Mouse (Mus musculus) limb, embryonic 15.5 days (tissue): ENCODE measurements at regions not wholly inside any gene's neighbourhood (a gene's known extent, or its start where the extent isn't known, plus 50 kb on each side); places are given as distances from the start of the nearest gene placed in this dataset.
A peak's percentile ranks its signal among the peaks of the same experiment; 100 is the strongest.

ENCODE experiments used
- ATAC-seq: fragments of 200-750 bp; cut with Nextera tagmentation; 2 replicates; pipeline ENCODE4 v1.8.0; 2017; ENCODE audit warnings: low read depth, moderate TSS enrichment; ENCODE audit not compliant: insufficient number of reproducible peaks, low FRiP score, low TSS enrichment
- H3K27ac ChIP-seq: fragments of 300-500 bp; sonication (generic); 2 replicates; pipeline ENCODE4 v1.5.1; 2015; ENCODE audit warnings: moderate library complexity, mild to moderate bottlenecking, inconsistent platforms
- H3K27me3 ChIP-seq: fragments of 300-500 bp; sonication (generic); 2 replicates; pipeline ENCODE4 v1.6.1; 2015; ENCODE audit warnings: inconsistent platforms
- H3K36me3 ChIP-seq: fragments of 300-500 bp; sonication (generic); 2 replicates; pipeline ENCODE4 v1.6.1; 2015; ENCODE audit warnings: inconsistent platforms
- H3K4me1 ChIP-seq: fragments of 300-500 bp; sonication (generic); 2 replicates; pipeline ENCODE4 v1.6.1; 2015; ENCODE audit warnings: inconsistent platforms
- H3K4me2 ChIP-seq: fragments of 300-500 bp; sonication (generic); 2 replicates; pipeline ENCODE4 v1.6.1; 2015; ENCODE audit warnings: mild to moderate bottlenecking, inconsistent platforms
- H3K4me3 ChIP-seq: fragments of 300-500 bp; sonication (generic); 2 replicates; pipeline ENCODE4 v1.5.1; 2015; ENCODE audit warnings: mild to moderate bottlenecking, inconsistent platforms
- H3K9ac ChIP-seq: fragments of 300-500 bp; sonication (generic); 2 replicates; pipeline ENCODE4 v1.6.1; 2015; ENCODE audit warnings: inconsistent platforms
- H3K9me3 ChIP-seq: fragments of 300-500 bp; sonication (generic); 2 replicates; pipeline ENCODE4 v1.6.1; 2016; ENCODE audit warnings: inconsistent platforms
- WGBS: fragments of 180-500 bp; shearing (Covaris S2); methylation state at CpG from one replicate; pipeline ENCODE4 v1.1.7; 2015; 5-methylcytosine and 5-hydroxymethylcytosine counted together

GRCm38 (mm10) chr12:39921481-39921880 lies 116.3 kb downstream of the Arl4a start:
- Histone ChIP-seq H3K4me2 (no peak overlapping the region), H3K4me3 (no peak overlapping the region), H3K4me1 (peaks cover 4% of the 10 kb centered on the region), H3K9ac (no peak overlapping the region), H3K27ac (no peak overlapping the region), H3K27me3 (no peaks in the 10 kb centered on the region), H3K36me3 (no peaks in the 10 kb centered on the region), H3K9me3 (no peaks in the 10 kb centered on the region)
- no peak for ATAC-seq
- WGBS = 57% methylated on average over 3 of the region's 3 CpGs

DNA sequence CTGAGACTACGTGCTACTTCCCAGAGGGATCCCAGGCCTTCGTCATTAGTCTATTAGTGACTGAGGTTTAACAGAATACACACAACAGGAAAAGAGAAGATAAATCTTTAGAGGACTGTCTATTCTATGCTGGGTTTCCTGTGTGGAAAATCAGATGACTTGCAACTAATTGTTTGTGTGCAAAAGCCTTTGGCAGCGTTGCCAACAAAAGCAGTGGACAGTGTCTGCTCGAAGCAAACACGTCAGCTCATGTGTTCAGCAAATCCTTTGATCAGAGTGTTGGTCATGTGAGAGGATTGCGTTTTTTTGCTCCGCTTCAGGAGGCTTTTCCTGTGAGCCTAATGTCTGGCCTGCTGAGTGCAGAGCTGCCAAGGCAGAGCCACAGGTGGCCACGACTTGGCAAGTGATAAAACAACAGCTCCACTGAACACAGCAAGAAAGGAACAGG lies 117.3 kb downstream of the Arl4a start:
- H3K9ac ChIP-seq = no peak overlapping the region
- H3K4me2 ChIP-seq = no peak overlapping the region
- 13% methylated on average over 8 of the region's 8 CpGs for WGBS
- H3K36me3 ChIP-seq = no peaks in the 10 kb centered on the region
- no peak overlapping the region for H3K27ac ChIP-seq
- no peaks in the 10 kb centered on the region for H3K9me3 ChIP-seq
- H3K4me1 ChIP-seq = peaks cover 4% of the 10 kb centered on the region
- H3K4me3 ChIP-seq = no peak overlapping the region
- ATAC-seq = peak; percentile 55; the same call in 1 of the 2 replicates
- no peaks in the 10 kb centered on the region for H3K27me3 ChIP-seq

DNA sequence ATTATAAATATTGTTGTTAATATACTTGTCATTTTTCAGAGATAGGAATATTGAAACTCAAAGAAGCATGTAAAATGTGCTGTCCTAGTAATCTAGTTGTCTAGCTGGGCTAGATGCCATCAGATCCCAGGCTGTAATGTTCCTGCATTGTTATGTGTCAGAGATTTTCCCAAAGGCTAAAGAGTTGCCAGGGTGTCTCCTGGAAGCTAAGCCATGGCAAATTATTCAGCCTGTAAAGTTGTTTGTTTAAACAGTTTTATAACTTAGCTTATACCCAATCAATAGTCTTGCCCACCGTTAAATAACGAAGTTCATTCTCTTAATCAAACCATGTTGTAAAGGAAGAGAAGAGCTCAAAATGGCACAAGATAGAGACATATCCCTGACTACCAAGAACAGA lies 117.9 kb downstream of the Arl4a start:
- ATAC-seq = no peak
- Histone ChIP-seq H3K36me3 (no peaks in the 10 kb centered on the region), H3K27ac (no peak overlapping the region)

GRCm38 (mm10) chr12:39888493-39888892 lies 149.3 kb downstream of the Arl4a start:
- Histone ChIP-seq H3K36me3 (no peaks in the 10 kb centered on the region), H3K9ac (no peak overlapping the region), H3K9me3 (no peaks in the 10 kb centered on the region), H3K4me3 (no peak overlapping the region), H3K27ac (no peak overlapping the region), H3K27me3 (no peaks in the 10 kb centered on the region), H3K4me2 (no peak overlapping the region), H3K4me1 (no peaks in the 10 kb centered on the region)
- 73% methylated on average over 5 of the region's 5 CpGs for WGBS
- no peak for ATAC-seq

More for the DNA sequence above, 117.9 kb downstream of the Arl4a start:
- Histone ChIP-seq H3K9ac (no peak overlapping the region), H3K4me1 (peaks cover 4% of the 10 kb centered on the region), H3K27me3 (no peaks in the 10 kb centered on the region), H3K4me2 (no peak overlapping the region), H3K9me3 (no peaks in the 10 kb centered on the region), H3K4me3 (no peak overlapping the region)
- WGBS = 67% methylated on average over 2 of the region's 2 CpGs

GRCm38 (mm10) chr12:39885366-39885765 lies 152.5 kb downstream of the Arl4a start:
- Histone ChIP-seq H3K4me1 (no peaks in the 10 kb centered on the region), H3K9me3 (no peaks in the 10 kb centered on the region), H3K27ac (no peak overlapping the region), H3K4me2 (no peak overlapping the region), H3K27me3 (no peaks in the 10 kb centered on the region), H3K9ac (no peak overlapping the region), H3K4me3 (no peak overlapping the region), H3K36me3 (no peaks in the 10 kb centered on the region)
- ATAC-seq = no peak
- 25% methylated on average over 3 of the region's 3 CpGs for WGBS

DNA sequence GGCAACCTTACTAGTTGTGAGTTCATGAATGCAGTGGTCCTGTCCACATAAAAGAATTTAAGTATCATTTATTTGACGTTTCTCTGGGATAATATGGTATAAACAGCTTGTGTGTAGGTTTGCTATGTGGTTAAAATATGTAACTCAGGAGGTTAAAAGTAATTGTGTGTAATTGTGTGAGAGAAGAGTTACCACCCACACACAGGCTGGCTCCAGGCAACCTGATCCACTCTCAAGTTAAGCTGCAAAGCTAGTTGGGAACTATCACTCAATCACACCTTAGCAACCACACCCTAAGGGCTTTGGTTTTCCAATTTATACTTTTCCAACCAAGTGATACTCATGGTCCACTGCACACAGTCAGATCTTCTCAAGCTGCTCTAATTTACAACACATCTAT lies 157.5 kb downstream of the Arl4a start:
- 77% methylated on average over 1 of the region's 1 CpGs for WGBS
- H3K27me3 ChIP-seq = no peaks in the 10 kb centered on the region
- H3K9me3 ChIP-seq = no peaks in the 10 kb centered on the region
- no peak for ATAC-seq
- H3K4me1 ChIP-seq = no peaks in the 10 kb centered on the region
- no peak overlapping the region for H3K9ac ChIP-seq
- no peak overlapping the region for H3K4me2 ChIP-seq
- H3K36me3 ChIP-seq = no peaks in the 10 kb centered on the region
- H3K4me3 ChIP-seq = no peak overlapping the region
- no peak overlapping the region for H3K27ac ChIP-seq

GRCm38 (mm10) chr12:39873917-39874316 lies 163.9 kb downstream of the Arl4a start:
- Histone ChIP-seq H3K9ac (no peak overlapping the region), H3K9me3 (no peaks in the 10 kb centered on the region), H3K4me2 (no peak overlapping the region), H3K4me1 (no peaks in the 10 kb centered on the region), H3K4me3 (no peak overlapping the region), H3K27ac (no peak overlapping the region), H3K27me3 (no peaks in the 10 kb centered on the region), H3K36me3 (no peaks in the 10 kb centered on the region)
- ATAC-seq = no peak
- WGBS = 41% methylated on average over 6 of the region's 6 CpGs

- no peaks in the 10 kb centered on the region for H3K4me1 ChIP-seq
- H3K27ac ChIP-seq = no peak overlapping the region
- ATAC-seq = no peak
- H3K36me3 ChIP-seq = no peaks in the 10 kb centered on the region
- H3K27me3 ChIP-seq = no peaks in the 10 kb centered on the region
- no peak overlapping the region for H3K9ac ChIP-seq
- no peak overlapping the region for H3K4me2 ChIP-seq
- H3K4me3 ChIP-seq = no peak overlapping the region
- WGBS = 80% methylated on average over 1 of the region's 1 CpGs
- no peaks in the 10 kb centered on the region for H3K9me3 ChIP-seq
Observed at GRCm38 (mm10) chr12:39861797-39862196, 176.0 kb downstream of the Arl4a start.

DNA sequence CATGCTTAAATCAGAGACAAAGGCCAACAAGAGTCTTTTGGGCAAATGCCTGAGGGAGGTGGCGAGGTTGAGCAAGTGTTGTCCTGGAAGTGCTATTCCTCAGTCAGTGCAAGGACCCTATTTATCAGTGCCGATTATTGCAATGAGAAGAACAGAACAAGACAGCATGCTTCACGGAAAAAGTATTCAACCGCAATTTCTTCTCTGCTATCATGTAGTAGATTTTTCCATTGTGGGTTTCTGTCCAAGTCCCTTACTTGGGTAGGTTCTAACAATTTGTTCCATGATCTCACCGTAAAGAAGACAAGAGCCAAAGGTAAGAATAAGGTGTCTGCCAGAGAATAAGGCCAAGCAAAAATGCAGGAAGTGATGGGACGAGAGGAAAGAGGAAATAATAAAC lies 186.2 kb downstream of the Arl4a start:
- no peak overlapping the region for H3K27ac ChIP-seq
- ATAC-seq = no peak
- WGBS = 75% methylated on average over 6 of the region's 6 CpGs

DNA sequence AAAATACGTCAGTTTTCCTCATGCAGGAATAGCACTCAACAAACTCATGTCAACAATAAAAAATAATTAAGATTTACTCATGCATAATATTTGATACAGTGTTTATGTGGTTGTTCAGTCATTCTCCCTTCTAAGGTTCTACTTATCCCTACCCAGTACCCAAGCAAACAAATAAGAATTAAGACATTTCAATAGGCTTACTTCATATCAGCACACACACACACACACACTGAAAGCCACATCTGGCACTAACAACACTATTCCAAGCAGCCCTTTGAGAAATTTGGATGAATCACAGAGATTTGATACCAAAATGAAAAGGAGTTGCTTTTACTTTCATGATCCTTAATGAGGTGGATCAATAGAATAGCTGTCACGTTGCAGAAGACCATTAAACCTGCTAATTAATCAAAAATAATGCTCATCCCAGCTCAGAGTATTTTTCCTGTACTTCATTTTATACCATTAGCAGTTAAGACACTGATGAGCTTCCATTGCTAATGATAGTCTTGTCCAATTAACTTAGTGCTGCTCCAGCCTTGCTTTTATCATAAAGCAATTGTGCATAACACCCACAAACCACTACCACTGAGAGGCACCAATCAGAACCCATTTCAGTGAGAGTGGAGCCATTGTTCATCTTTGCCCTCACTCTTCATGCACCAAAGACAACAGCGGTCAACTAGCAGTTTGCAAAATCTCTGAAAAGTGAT lies 188.3 kb downstream of the Arl4a start:
- Histone ChIP-seq H3K27ac (no peak overlapping the region), H3K4me3 (no peak overlapping the region), H3K27me3 (no peaks in the 10 kb centered on the region), H3K9ac (no peak overlapping the region), H3K36me3 (no peaks in the 10 kb centered on the region), H3K4me1 (no peaks in the 10 kb centered on the region), H3K4me2 (no peak overlapping the region), H3K9me3 (no peaks in the 10 kb centered on the region)
- no peak for ATAC-seq
- WGBS = 74% methylated on average over 3 of the region's 3 CpGs

More for the DNA sequence above, 186.2 kb downstream of the Arl4a start:
- H3K4me2 ChIP-seq = no peak overlapping the region
- no peaks in the 10 kb centered on the region for H3K9me3 ChIP-seq
- H3K4me1 ChIP-seq = no peaks in the 10 kb centered on the region
- no peak overlapping the region for H3K4me3 ChIP-seq
- H3K27me3 ChIP-seq = no peaks in the 10 kb centered on the region
- H3K36me3 ChIP-seq = no peaks in the 10 kb centered on the region
- no peak overlapping the region for H3K9ac ChIP-seq

- ATAC-seq = no peak
- Histone ChIP-seq H3K4me2 (no peak overlapping the region), H3K27me3 (no peaks in the 10 kb centered on the region), H3K4me3 (no peak overlapping the region), H3K4me1 (no peaks in the 10 kb centered on the region), H3K27ac (no peak overlapping the region), H3K9ac (no peak overlapping the region), H3K9me3 (no peaks in the 10 kb centered on the region), H3K36me3 (no peaks in the 10 kb centered on the region)
- 79% methylated on average over 2 of the region's 2 CpGs for WGBS
Observed at GRCm38 (mm10) chr12:39840615-39841014, 197.2 kb downstream of the Arl4a start.

DNA sequence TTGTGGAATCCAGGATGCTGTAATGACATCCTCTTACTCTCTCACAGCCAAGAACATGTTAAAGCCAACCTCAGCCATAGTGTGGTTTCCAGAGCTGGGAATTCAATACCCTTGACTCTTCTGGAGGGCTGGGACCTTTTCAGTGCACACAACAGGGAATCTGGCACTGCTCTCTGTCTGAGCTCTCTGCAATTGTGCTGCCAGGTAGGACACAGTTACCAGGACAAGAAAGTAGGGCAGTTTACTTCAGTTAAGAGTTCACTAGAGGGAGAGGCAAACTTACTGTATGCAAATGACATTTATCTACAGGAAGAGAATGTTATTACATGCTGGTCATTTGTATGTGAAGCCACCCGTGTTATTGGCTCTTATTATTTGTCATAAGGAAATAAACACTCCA lies 197.6 kb downstream of the Arl4a start:
- ATAC-seq = no peak
- no peaks in the 10 kb centered on the region for H3K9me3 ChIP-seq
- WGBS = 77% methylated on average over 1 of the region's 1 CpGs

DNA sequence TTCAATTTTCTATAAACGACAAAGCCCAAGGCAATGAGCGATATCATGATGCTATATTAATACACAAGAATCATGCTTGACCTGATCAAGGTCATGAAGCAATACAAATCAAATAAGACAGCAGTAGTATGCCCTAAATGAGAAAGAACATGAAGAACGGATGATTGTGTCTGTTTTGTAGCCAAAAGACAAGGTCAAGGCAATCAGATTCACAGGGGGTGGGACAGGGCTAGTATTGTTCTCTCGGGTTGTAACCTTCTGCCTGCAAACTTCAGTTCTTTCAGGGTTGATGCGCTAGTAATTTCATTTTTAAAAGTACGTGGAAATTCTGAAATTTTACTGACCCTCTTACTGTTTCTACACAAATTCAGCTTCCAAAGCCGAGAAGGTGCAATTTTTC lies 206.7 kb downstream of the Arl4a start:
- Histone ChIP-seq H3K4me2 (no peak overlapping the region), H3K9me3 (no peaks in the 10 kb centered on the region), H3K4me1 (no peaks in the 10 kb centered on the region), H3K4me3 (no peak overlapping the region), H3K27ac (no peak overlapping the region), H3K9ac (no peak overlapping the region), H3K27me3 (no peaks in the 10 kb centered on the region), H3K36me3 (no peaks in the 10 kb centered on the region)
- WGBS = 76% methylated on average over 7 of the region's 7 CpGs
- no peak for ATAC-seq

More for the DNA sequence above, 197.6 kb downstream of the Arl4a start:
- H3K4me3 ChIP-seq = no peak overlapping the region
- H3K4me2 ChIP-seq = no peak overlapping the region
- no peaks in the 10 kb centered on the region for H3K36me3 ChIP-seq
- no peaks in the 10 kb centered on the region for H3K4me1 ChIP-seq
- H3K9ac ChIP-seq = no peak overlapping the region
- no peak overlapping the region for H3K27ac ChIP-seq
- H3K27me3 ChIP-seq = no peaks in the 10 kb centered on the region
